17 mouse cellular contexts compared by ENCODE assay signal in the genomic region with DNA sequence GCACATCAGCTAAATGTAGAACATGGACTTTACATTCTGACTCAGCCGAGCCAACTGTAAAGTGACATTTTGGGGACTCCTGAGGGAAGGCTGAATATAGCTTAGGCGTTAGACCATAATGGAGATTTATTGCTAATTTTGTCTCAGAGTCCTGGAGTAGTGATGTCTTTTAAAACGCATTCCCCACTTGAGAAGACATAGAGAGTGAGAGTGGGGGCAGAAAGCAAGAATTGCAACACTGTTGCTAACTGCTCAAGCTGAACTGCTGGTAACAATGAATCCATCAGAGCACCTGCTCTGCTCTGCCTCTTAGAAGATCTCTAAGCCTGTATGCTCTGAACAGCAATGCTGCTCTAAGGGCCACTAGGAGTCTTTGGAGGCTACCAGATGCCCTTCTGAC.
DNase-seq lines count a peak whose midpoint lies in the region; TF ChIP-seq lines count a peak whose summit lies in the region.
"Had no signal": no experiment of that assay in that cellular context is flagged by ENCODE, and none has a peak within 500 bp of the region (broad histone marks: within the 10 kb centered on the region; RNA-seq: fewer than 3 reads in every experiment).

No protein-coding gene starts in this region.

- H3K27me3 ChIP-seq in cerebellum, adult 2 months (ENCODE audit: control insufficient read depth, insufficient read depth, low read length) = no peaks in the 10 kb centered on the region
- H3K27me3 ChIP-seq: heart, embryonic 15.5 days; hindbrain, embryonic 15.5 days had no signal

- no peak for TF ChIP-seq CTCF in cerebellum, adult 2 months (IDR thresholded peaks at IDR 0.05; ENCODE audit: borderline replicate concordance, insufficient read depth, low read depth, low read length)

- peaks cover 38% of the 10 kb centered on the region for H3K4me1 ChIP-seq in cerebellum, adult 2 months (ENCODE audit: control insufficient read depth, insufficient read depth, low read length)
- H3K4me1 ChIP-seq: hindbrain, embryonic 15.5 days had no signal

- no peak overlapping the region for H3K4me3 ChIP-seq in cerebellum, adult 2 months (replicated peaks; ENCODE audit: insufficient read depth, low read depth, low read length)
- H3K4me3 ChIP-seq: embryonic facial prominence, embryonic 10.5 days; heart, adult 2 months; heart, embryonic 15.5 days; hindbrain, embryonic 10.5 days; hindbrain, embryonic 15.5 days had no signal

- WGBS in cerebellum, adult 2 months = 36% methylated on average over 3 of the region's 3 CpGs

- H3K27ac ChIP-seq in cerebellum, adult 2 months (ENCODE audit: insufficient read depth, low read length) = peak overlapping the region; percentile 22
- H3K27ac ChIP-seq: embryonic facial prominence, embryonic 10.5 days; heart, adult 2 months; heart, embryonic 15.5 days; hindbrain, embryonic 10.5 days; hindbrain, embryonic 15.5 days had no signal

- no peak for DNase-seq in cerebellum, adult 2 months
- no peak for DNase-seq in cerebellum, postnatal 25 days
- DNase-seq in heart, adult 11 months = peak; percentile 4
- no peak for DNase-seq in heart, postnatal 36 days
- DNase-seq in right cerebral cortex, adult 18-20 months = peak; percentile 55
- no peak for DNase-seq in right cerebral cortex, postnatal 25 days
- no peak for DNase-seq in gastrocnemius, postnatal 4 days (ENCODE audit: low spot score in 2 of 2)
- DNase-seq: adrenal gland, postnatal 10 days; cerebellum, adult 11-12 months; cerebellum, adult 9-11 months; gastrocnemius, postnatal 36 days; heart, adult 2 months; heart, postnatal 14 days had no signal

- intact Hi-C loops in heart, postnatal 36 days (cut with DNase I) = no loop called here

- no peak for TF ChIP-seq POLR2A in cerebellum, adult 2 months (IDR thresholded peaks at IDR 0.05; ENCODE audit: borderline replicate concordance, insufficient read depth, low read length)

Comparison
In these comparisons a context has a peak if more than half of its experiments do, and no peak if none do; other contexts are left out.
1. DNase-seq: peak in heart, adult 11 months (single experiment) and right cerebral cortex, adult 18-20 months (single experiment); none in cerebellum, adult 2 months (0 of 2), cerebellum, postnatal 25 days (0 of 2), heart, postnatal 36 days (0 of 2), right cerebral cortex, postnatal 25 days (single experiment) and gastrocnemius, postnatal 4 days (0 of 2).